Mouse (Mus musculus): ENCODE data around the gene Duoxa1.
A peak's percentile ranks its signal among the peaks of the same experiment; 100 is the strongest.
"Not testable (repeated sequence)": the region's sequence is repeated elsewhere in the genome, so short reads cannot be mapped to it uniquely, and the experiment has no call there.

Duoxa1 gene

DNA sequence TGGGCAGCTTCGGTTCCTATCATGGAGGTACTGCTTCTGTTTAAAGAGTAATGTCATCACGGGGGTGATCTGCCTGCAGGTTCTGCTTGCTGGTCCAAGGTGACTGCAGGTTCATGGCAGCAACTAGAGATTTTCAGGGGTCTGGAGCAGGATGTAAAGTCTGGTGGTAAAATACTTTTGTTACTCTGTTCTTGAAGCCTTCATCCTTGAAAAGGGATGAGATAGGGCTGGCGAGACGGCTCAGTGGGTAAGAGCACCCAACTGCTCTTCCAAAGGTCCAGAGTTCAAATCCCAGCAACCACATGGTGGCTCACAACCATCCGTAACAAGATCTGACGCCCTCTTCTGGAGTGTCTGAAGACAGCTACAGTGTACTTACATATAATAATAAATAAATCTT lies 16.8 kb upstream of the Duoxa1 start:
- not testable (repeated sequence) for DNase-seq

DNA sequence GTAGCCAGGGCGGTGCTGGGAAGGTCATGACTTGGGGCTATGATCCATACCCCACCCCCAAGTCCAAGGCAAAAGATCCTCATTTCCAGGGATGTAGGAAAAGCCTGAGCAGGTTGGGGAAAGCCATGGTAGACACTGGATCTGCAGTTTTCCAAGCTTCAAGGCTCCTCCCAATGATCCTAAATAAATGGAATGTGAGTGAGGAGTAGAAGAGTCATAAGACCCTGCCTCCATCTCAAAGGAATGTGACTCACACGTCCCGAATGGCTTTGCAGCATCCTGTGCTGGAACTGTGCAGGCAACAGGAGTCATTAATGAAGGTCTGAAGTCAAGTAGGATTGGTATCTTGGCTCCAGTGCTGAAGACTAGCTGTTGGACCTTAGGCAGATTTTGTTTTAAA lies 14.5 kb upstream of the Duoxa1 start:
- DNase-seq: no peak

DNA sequence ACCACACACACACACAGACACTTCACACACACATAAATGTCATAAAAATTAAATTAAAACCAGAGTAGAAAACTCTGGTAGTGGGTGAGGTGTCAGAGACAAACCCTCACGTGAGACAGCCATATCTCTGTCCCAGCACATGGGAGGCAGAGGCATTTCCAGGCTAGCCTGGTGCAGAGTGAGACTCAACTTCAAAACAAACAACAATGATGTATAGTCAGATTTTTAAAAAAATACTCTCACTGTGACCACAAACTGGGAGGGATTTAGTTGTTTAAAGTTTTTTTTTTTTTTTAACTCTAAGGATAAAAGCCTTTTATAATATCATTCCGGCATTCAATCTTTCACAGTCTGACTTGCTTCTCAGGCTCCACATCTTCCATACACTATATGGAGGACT lies 11.8 kb upstream of the Duoxa1 start:
- DNase-seq: no peak

DNA sequence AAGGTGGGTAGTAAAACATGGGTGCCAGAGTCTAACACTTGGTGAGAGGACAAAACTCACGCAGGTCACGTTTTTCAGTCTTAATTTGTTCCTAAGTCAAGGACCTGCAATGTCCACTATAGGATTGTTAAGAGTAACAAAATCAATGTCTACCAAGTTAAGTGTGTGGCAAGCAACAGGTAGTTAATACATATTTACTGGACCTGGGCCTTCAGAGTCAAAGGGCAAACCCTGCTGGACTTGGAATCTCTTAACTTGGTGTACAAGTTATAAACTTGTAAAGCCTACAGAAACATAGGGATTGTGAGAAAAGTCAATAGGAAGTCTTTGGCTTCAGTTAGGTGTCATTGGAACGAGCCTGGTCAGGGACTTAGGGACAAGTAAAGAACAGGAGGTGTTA lies 11.1 kb upstream of the Duoxa1 start:
- no peak for DNase-seq

DNA sequence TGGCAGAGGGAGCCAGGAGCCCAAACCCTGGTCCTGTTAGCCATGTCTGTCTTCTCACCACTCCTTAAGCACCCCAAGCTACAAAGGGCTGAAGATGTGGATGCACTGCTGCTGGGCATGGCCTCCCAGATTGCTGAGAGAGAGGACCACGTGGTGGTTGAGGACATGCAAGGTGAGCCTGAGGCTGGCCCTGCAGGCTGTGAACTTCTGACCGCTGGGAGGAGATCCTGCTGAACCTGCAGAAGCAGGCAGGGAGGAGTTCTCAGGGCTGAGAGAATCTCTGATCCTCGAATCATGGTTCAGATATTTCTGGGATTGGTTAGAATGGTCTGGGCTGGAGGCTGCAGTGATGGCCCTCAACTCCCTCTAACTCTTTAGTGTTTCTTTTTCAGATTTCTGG lies 10.4 kb upstream of the Duoxa1 start:
- DNase-seq: no peak

DNA sequence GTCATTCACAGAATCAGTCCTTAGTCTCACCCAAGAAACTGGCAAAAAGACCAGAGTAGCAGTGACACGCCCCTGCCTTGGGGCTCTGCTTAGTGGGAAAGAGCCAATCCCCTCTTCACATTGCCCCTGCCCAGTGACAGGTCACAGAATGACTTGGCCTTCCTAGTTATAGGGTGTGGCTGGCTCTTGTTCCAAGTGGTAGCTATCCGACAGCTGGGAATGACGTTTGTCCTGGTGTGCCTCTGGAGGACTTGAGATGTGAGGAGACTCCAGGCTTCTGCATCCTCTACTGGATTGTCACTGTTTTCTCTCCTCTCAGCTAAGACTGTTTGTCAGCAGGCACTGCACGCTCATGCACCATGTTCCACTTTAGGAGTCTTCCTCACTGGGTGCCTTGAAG lies 3.9 kb upstream of the Duoxa1 start:
- no peak for DNase-seq

DNA sequence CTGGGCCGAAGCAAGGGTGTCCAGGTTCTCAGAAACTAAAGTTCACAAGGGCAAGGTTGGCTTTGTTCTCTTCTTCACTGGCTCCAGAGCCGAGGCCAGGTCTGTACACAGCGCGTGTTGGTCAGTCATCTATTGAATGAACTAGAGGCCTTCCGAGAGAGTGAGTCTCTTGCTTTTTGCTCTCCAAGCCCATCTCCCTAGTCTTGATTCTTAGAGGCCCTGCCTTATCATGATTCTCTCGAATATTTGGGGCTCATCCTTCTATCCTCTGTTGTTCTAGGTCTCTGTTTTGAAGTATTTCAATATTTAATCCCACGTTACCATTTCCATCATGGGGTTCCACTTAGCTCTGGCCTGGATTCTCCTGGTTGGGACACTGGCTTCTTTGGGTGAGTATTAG lies 1.8 kb upstream of the Duoxa1 start, which contains the start of gene Duox1:
Gene Duox1, plus strand, starts transcription at position 301 of the 400 bp plus-strand sequence.
- DNase-seq: no peak

DNA sequence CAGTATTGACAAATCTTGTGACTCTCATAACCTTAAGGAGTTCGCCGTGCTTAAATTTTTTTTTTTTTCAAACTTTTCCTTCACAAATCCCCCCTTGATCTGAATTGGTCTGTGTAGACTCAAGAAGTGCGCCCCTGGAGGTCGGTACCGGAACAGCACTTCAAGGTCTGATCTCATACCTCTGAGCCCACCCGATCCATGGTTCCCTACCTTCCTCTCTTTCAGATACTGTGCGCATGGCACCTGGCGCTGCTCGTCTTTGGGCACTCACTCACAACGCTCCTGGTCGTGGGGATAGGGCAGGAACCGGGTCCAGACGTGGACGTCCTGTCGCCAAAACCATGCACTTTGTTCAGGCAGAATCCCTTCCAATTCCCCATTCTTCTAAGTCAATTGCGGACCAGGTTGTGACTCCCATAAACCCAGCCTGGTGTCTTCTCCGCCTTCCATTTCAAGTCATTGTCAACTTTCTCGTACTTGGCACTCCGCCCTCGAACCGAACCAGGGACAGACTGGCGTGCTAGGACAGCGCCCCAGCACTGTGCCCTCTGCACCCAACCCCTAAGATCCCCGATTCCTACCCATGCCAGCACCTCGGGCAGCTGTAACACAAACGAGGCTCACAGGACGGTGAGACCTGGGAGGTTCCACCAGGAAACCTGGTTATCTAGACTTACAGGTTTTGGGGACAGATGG lies 660 bp downstream of the Duoxa1 start:
- peak; percentile 82 for DNase-seq

DNA sequence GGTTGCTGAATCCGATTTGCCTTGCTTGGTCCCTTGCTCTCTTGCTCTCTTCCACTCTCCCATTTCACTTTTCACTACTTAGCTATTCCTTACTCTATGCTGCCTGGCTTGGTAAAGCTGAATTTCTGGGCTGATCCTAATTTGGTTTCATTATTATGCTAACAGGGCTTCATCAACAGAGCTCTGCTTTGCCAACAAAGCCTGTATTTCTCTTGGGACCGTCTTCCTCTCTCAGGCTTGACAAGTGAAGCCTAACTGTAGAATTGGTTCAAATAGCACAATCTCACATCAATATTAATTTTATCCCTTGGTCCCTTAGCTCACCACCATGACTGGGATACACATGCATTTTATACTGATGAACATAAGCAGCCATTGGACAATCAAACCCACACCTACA lies 2.0 kb downstream of the Duoxa1 start:
- no peak for DNase-seq

DNA sequence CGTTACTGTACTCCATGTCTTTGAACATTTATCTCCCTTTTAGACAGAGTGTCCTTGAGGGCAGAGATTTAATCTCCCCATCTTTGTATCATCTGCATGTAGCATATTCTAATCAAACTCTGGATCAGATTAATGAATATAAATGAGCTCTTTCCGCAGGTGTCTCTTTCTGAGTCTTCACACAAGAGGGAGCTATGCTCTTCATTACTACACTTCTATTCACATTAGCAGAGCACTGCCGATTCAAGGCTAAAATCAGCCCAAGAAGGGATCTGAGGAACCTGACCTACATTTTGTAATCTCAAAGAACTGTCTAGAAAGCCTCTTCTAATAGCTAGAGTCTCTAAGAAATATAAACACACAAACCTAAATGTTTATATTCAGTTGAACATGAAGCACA lies 3.9 kb downstream of the Duoxa1 start:
- no peak for DNase-seq

DNA sequence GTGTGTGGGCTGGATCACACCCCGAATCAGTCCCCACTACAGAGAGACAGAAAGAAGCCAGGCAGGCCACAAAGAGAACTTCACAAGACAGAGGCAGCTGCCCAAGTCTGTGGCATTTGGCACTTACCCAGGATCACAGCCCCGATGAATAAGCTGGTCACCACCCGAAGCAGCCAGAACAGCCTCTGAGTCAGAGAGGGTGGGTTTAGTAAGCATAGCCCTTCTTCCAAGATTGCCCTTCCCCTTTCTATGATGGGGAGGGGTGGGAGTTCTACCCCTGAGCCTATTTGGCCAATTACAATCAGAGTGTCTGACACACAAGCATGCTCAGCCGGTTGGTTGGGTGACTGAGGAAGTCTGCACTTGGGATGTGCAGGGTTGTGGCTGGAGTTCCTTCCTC lies 7.3 kb downstream of the Duoxa1 start:
- DNase-seq: no peak

DNA sequence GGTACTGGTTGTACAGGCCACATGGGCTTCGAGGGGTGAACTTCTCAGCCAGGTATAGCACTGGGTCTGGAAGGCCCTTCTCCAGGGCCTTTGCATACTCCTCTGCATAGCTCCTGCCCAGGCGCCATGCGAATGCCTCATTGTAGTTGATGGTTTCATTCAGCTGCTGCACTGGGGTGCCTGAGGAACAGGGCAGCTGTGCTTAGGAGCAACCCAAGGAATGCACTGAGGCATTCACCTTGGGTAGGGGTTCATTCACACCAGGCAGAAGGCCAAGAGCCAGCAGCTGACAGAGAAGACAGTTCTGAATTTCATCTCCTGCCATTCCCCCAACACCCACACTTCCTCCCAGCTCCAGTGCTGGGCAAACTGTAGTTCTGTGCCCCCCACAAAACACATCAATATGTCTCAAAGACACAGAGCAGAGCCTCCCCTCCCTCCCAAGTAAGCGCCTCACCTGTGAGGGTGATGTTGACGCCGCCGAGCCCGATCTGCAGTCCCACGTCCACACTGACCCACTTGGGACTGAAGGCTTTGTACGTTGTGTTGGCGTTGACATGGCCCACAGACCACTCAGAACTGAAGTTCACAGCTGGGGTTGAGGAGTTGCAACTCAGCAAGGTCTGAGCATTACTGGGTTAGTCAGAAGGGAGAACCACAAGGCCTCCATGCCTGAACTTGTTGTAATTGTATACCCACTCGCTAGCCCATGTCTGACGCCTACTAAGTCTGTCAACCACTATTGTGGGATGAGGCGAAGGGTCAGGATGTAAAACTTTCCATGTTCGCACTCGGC lies 8.2 kb downstream of the Duoxa1 start:
- no peak for DNase-seq

DNA sequence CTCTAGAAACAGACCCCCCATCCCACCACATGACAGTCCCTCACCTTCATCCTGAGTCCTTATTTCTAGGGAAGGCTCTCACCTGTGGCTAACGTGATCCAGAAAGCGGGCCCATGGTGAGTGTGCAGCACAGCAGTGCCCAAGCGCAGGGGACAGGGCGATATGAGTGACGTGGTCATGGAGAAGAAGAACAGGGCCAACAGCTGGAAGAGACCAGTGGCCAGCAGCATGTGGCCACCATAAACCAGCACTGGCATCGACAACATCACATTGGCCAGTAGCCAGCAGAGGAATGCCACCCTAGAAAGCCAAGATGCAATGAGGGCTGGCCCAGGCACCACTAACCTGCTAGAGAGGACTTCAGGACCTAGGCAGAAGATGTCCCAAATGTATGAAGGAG lies 9.0 kb downstream of the Duoxa1 start:
- DNase-seq: no peak

DNA sequence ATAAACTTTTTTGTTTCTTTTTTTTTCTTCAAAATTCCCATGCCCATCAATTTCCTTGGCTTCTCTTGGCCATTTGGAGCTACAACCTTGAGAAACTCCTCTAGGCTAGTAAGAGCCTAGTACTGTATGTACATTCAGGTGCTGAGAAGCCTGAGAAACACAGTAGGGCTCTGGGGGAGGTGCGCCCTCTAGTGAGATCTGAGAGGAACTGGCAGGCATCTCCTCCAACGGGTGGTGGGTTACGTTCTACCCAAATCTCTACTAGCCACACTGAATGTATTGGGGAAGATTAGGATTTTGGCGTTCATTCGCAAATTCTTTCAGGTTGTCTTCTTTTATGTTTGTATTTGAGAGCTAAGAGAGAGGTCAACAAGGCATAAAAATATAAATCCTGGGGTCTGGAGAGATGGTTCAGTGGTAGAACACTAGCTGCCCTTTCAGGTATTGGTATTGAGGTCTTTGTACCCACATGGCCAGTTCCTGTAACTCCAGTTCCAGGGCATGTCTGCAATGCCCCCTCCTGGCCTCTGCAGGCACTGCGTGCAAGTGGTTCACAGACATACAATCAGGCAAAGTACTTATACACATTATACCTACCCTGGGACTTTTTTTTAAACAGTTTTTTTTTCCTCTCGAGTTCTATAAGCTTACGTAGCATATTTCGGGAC lies 10.8 kb downstream of the Duoxa1 start:
- peak; percentile 77 for DNase-seq

DNA sequence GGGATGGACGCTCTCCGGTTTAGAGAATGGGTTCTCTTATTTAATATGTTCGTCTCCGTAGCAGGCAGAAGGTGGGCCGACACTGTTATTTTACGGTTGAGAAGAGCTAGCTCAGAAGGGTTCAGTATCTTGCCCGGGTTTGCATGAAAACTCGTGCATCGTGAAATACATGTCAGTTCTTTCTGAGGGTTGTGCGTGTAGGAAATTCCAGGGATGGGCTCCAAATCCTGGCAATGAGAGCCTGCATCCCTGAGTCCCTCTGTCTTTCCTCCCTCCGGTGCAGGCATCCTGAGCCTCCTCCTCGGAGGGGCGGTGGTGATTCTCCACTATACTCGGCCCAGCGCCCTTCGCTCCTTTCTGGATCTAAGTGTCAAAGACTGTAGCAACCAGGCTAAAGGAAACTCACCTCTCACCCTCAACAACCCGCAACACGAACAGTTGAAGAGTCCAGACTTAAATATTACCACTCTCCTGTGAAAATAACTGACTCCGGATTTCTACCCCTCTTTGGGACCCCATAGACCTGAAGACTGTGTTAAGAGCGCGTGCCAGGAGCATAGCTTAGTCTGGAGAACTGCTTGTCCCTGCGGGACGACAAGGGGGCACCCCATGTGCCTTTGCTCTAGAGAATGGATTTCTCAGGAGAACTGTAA lies 11.5 kb downstream of the Duoxa1 start:
- DNase-seq: no peak

DNA sequence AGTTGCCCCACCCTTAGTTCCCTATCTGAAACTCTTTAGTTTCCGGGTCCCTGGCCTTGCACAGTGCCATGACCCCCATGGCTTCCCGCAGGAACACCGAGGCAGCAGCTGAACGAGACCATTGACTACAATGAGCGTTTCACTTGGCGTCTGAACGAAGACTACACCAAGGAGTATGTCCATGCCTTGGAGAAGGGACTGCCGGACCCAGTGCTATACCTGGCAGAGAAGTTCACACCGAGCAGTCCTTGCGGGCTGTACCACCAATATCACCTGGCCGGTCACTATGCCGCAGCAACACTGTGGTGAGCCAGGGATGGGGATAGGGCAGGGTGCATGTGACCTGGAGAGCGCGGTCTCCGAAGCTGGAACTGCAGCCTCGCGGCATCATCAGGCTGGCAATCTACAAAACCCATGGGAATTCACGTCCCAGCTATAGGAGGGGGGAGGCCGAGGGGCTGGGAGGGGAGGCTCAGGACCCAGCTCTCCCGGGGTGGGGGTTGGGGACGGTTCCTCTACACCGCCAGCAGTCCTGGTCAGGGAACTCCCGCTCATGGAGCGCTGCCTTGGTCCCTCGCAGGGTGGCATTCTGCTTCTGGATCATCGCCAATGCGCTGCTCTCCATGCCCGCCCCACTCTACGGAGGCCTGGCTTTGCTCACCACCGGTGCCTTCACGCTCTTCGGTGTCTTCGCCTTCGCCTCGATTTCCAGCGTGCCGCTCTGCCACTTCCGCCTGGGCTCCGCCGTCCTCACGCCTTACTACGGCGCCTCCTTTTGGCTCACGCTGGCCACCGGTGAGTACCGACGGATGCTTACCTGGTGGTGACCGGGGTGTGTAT lies 12.2 kb downstream of the Duoxa1 start:
- peak; percentile 47 for DNase-seq

DNA sequence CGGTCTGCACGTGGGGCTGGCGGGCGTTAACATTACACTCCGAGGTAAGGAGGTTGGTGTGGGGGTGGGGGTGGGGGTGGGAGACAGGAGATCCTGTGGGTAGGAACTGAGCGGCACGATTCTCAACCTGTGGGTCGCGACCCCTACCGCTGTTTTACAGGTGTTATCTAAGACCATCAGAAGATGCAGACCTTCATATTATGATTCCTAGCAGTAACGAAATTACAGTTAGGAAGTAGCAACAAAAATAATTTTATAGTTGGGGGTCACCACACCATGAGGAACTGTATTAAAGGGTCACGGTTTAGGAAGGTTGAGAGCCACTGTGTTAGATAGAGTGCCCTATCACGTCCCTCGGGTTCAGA lies 12.9 kb downstream of the Duoxa1 start:
- DNase-seq: no peak

DNA sequence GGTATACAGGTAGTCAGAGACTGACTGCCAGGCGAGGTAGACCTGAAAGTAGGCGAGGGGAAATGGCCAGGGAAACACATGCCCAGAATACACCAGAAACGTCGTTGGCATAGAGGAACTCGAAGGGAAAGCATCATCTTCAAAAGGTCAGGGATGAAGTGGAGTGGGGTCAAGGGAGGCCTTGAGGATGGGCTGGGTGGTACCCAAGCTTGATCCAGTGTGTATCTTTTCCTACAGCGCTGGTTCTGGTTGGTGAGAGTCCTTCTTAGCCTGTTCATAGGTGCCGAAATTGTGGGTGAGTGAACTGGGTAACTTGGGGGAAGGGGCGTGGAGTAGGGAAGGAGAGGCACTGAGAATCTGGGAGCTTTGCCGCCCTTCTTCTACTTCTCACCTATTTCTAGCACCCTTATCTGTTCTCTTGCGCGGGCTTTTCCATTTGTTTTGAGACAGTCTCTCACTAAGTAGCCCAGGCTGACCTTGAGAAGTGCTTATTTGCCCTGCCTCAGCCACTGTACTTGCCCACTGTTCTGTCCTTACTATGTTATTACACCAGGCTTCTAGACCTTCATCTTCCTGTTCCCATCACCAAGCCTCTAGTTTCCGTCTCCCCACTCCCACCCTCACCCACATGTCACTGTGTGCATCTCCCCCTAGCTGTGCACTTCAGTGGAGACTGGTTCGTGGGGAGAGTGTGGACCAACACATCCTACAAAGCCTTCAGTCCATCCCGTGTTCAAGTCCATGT lies 13.4 kb downstream of the Duoxa1 start:
- no peak for DNase-seq

DNA sequence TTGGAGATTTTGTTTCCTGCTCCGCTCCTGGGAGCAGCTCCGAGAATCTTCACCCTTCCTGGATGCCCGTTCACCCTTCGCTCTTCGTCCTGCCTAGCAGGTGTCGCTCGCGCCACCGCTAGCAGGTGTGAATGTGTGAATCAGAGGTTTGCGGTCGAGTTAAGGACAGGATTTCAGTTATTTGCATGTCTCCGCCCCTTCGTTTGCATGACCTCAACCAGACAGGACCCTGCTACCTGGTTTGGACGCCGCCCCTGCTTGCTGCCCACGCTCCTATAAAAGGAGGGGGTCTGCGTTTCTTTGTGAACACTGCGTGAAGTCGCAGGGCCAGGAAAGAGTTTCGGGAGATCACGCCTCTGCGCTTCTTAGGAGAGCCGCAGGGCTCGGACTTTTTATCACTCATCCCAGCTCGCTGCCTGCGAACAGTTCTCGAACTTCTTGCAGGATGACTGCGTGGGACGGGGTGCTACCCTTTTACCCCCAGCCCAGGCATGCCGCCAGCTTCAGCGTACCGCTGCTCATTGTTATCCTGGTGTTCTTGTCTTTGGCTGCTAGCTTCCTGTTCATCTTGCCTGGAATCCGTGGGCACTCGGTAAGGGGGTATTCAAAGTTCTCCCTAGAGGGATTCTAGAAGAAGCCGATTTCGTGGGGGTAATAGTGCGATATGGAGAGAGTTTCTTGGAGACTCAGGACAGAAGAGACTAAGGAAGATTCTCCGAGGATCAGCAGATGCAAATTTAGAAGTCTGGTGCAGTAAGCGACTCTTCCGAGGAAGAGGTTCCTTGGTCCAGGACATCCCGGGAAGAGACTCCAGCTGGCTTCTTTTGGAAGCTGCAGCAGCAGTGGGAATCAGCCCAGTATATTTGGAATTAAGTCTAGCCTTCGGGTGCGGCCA lies 14.7 kb downstream of the Duoxa1 start, which contains the start of gene Duoxa2:
Gene Duoxa2, plus strand, starts transcription at position 305 of the 895 bp plus-strand sequence.
- peak; percentile 49 for DNase-seq

DNA sequence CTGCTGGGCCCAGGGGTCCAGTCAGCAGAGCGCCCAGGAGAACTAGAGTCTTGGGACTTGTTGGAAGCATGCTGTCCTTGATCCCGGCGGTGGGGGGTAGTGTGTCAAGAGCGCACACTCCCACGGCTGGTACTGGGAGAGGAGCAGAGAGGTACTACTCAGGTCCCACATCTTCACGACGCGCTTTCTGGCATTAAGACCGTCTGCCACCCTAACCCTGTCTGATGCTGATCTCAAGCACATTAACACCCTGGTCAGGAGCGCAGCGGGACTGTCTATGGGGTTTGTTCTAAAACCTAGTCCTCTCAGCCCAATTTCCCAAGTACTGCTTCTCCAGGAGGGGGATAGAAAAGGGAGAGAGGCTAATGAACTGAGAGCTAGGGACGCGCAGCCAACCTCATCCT lies 15.4 kb downstream of the Duoxa1 start, which contains the start of gene Duox2:
Gene Duox2, minus strand, starts transcription at position 354 of the 404 bp plus-strand sequence.
- no peak for DNase-seq
